Mouse (Mus musculus): ENCODE measurements at regions not wholly inside any gene's neighbourhood (a gene's known extent, or its start where the extent isn't known, plus 50 kb on each side); places are given as distances from the start of the nearest gene placed in this dataset.

DNA sequence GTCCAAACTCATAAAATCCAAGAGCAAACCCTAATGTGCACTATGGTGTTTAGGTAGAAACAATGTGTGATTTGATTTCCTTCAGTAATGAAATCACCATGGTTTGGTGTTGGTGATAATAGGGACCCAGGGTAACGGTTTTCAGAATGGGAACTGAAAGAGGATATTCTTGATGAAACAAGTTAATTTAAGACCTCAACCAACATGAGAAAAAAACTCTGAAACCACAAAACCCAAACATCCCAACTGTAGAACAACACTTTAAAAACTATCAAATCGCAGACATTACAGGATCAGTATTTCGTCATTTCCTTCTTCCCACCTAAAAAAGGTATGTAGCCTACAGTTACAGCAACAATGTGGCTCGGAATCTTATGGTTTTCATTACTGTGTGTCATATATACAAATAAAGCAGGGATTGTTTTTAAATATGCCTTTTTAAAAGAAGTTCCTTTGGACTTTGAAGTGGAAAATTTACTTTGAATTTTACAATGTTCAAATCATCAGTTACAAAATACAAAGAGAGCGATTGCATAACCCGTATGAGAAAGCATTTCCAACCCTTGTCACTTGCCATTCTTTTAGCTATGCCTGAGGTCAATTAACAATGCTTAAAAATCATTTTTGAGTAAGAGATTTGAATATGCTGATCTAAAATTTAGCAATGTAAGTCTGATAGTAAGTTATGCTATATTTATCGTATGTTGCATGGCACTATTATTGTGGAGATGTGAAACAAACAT lies 76.6 kb upstream of the Itga1 start:
- TF ChIP-seq E2F4 (IDR thresholded peaks at IDR 0.05; ENCODE audit: insufficient replicate concordance, low read depth, low read length) = no peak
- no peak for TF ChIP-seq JUN (IDR thresholded peaks at IDR 0.05; ENCODE audit: insufficient read depth, low read depth, low read length)
- TF ChIP-seq SMC3 (IDR thresholded peaks at IDR 0.05; ENCODE audit: low read depth, low read length) = no peak
- TF ChIP-seq EP300 (IDR thresholded peaks at IDR 0.05; ENCODE audit: low read length) = no peak
- TF ChIP-seq ZC3H11A (IDR thresholded peaks at IDR 0.05; ENCODE audit: low read depth, low read length) = no peak
- no peak for TF ChIP-seq CTCF (conservative IDR thresholded peaks at IDR 0.05 in 1 of 2, IDR thresholded peaks at IDR 0.05 in 1 of 2; ENCODE audit: low read depth in 2 of 2, low read length in 2 of 2)
- no peak for TF ChIP-seq IRF4 (IDR thresholded peaks at IDR 0.05; ENCODE audit: low read depth, low read length)
